ENCODE assay signal across 27 mouse cellular contexts in genomic region chr3:31481964-31482363, GRCm38 (mm10).
"Had no signal": no experiment of that assay in that cellular context is flagged by ENCODE, and none has a peak within 500 bp of the region (broad histone marks: within the 10 kb centered on the region; RNA-seq: fewer than 3 reads in every experiment).

No protein-coding gene starts in this region.

- H3K9ac ChIP-seq: embryonic facial prominence, embryonic 12.5 days; embryonic facial prominence, embryonic 13.5 days; embryonic facial prominence, embryonic 15.5 days; forebrain, embryonic 12.5 days; forebrain, embryonic 13.5 days; forebrain, embryonic 15.5 days; forebrain, postnatal 0 days had no signal

- H3K4me1 ChIP-seq: embryonic facial prominence, embryonic 12.5 days; embryonic facial prominence, embryonic 13.5 days; embryonic facial prominence, embryonic 15.5 days; forebrain, embryonic 10.5 days; forebrain, embryonic 12.5 days; forebrain, embryonic 13.5 days; forebrain, embryonic 15.5 days had no signal

- H3K36me3 ChIP-seq: embryonic facial prominence, embryonic 10.5 days; embryonic facial prominence, embryonic 12.5 days; embryonic facial prominence, embryonic 13.5 days; embryonic facial prominence, embryonic 15.5 days; forebrain, embryonic 10.5 days; forebrain, embryonic 12.5 days; forebrain, embryonic 15.5 days had no signal

- ATAC-seq: forebrain, embryonic 13.5 days; forebrain, embryonic 14.5 days; forebrain, embryonic 15.5 days; forebrain, embryonic 16.5 days; forebrain, postnatal 0 days had no signal

- H3K9me3 ChIP-seq: embryonic facial prominence, embryonic 10.5 days; embryonic facial prominence, embryonic 12.5 days; embryonic facial prominence, embryonic 13.5 days; embryonic facial prominence, embryonic 15.5 days; forebrain, embryonic 10.5 days; forebrain, embryonic 12.5 days; forebrain, embryonic 13.5 days; forebrain, embryonic 15.5 days had no signal

- H3K4me3 ChIP-seq: embryonic facial prominence, embryonic 10.5 days; embryonic facial prominence, embryonic 12.5 days; embryonic facial prominence, embryonic 13.5 days; embryonic facial prominence, embryonic 15.5 days; erythroblast, embryonic 14.5 days; forebrain, embryonic 10.5 days; forebrain, embryonic 12.5 days; forebrain, embryonic 13.5 days; forebrain, embryonic 15.5 days; gastrocnemius, adult 2 months; heart, adult 2 months had no signal

- DNase-seq: cerebellum, adult 9-10 months; cerebellum, adult 9-11 months; cerebellum, postnatal 10 days; cerebellum, postnatal 14 days; cerebellum, postnatal 25 days; cerebellum, postnatal 36 days; embryo, embryonic 11 days; forebrain, postnatal 0 days; gastrocnemius, adult 2 months; gastrocnemius, postnatal 10 days; gastrocnemius, postnatal 14 days; gastrocnemius, postnatal 25 days; gastrocnemius, postnatal 36 days; heart, adult 11 months; heart, adult 18-20 months; heart, adult 2 months had no signal

- H3K27ac ChIP-seq: embryonic facial prominence, embryonic 10.5 days; embryonic facial prominence, embryonic 12.5 days; embryonic facial prominence, embryonic 13.5 days; embryonic facial prominence, embryonic 15.5 days; forebrain, embryonic 10.5 days; forebrain, embryonic 12.5 days; forebrain, embryonic 13.5 days; forebrain, embryonic 15.5 days; gastrocnemius, adult 2 months; heart, adult 2 months had no signal

- H3K4me2 ChIP-seq: embryonic facial prominence, embryonic 12.5 days; embryonic facial prominence, embryonic 13.5 days; embryonic facial prominence, embryonic 15.5 days; forebrain, embryonic 12.5 days; forebrain, embryonic 13.5 days; forebrain, embryonic 15.5 days had no signal

- H3K27me3 ChIP-seq: embryonic facial prominence, embryonic 12.5 days; embryonic facial prominence, embryonic 13.5 days; embryonic facial prominence, embryonic 15.5 days; forebrain, embryonic 12.5 days; forebrain, embryonic 13.5 days; forebrain, embryonic 15.5 days had no signal
